Mouse (Mus musculus): ENCODE data around the gene Prim1. TPM values are rescaled to one million over a fixed set of nuclear protein-coding genes. Genes with fewer than 3 reads are reported as not detected.

The Prim1 gene
- total and polyA plus RNA-seq, 2 experiments from 2014 or later = 30.1 to 33.6 TPM

DNA sequence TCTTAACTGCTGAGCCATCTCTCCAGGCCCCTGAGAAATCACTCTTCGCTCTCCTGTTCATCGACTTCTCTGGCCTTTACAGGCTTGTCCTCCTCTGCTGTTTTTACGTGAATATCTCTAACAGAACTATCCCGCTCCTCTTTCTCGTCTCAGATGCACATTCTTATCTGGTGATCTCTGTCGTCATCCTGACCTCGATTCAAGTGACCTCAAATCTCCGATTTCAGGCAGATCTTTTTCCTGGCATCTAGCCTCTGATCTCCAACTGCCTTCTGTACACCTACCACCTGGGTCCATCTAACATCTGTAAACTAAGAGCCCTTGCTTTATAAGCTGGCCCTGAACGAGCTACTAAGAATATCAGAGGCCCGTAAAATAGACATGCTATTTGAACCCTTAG lies 10.1 kb upstream of the Prim1 start:
- no peaks in the 10 kb centered on the region for H3K27me3 ChIP-seq (ENCODE audit: insufficient read depth, low read length)
- H3K4me3 ChIP-seq (ENCODE audit: low read depth, low read length) = no peak overlapping the region
- H3K36me3 ChIP-seq (ENCODE audit: insufficient read depth, low read length) = no peaks in the 10 kb centered on the region
- no peaks in the 10 kb centered on the region for H3K4me1 ChIP-seq (ENCODE audit: insufficient read depth, low read length)
- ATAC-seq (ENCODE audit: low FRiP score) (no peak), DNase-seq (ENCODE audit: low spot score) (no peak)
- WGBS = 87% methylated on average over 10 of the region's 10 CpGs
- TF ChIP-seq CTCF (IDR thresholded peaks at IDR 0.05) = no peak
- H3K27ac ChIP-seq (ENCODE audit: low read depth, low read length) = no peak overlapping the region
- no peak overlapping the region for H3K9ac ChIP-seq (replicated peaks; ENCODE audit: low read length, poor library complexity, severe bottlenecking)
- H3K4me2 ChIP-seq (ENCODE audit: low read depth, low read length, poor library complexity, severe bottlenecking) = no peak overlapping the region
- no peaks in the 10 kb centered on the region for H3K9me3 ChIP-seq (ENCODE audit: low read length)

DNA sequence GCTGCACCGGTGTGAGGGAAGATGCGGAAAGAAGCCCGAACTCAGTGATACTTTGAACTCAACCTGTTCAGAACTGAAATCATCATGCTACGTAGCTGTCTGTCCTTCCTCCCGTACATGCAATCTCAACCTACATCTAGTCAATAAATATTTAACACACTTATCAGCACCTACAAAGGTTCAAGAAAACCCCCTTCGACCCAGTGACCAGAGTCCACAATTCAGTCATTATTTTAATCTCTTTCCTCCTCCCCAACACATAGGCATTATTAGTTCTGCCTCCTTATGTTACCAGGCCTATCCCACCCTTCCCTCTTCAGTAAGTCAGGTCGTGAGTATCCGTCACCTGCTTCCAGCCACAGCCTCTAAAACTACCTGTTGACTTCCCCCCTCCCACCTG lies 9.5 kb upstream of the Prim1 start:
- 91% methylated on average over 8 of the region's 8 CpGs for whole genome bisulfite sequencing
- H3K4me1 ChIP-seq (ENCODE audit: insufficient read depth, low read length) = no peaks in the 10 kb centered on the region
- no peak for TF ChIP-seq CTCF (IDR thresholded peaks at IDR 0.05)
- DNase-seq (ENCODE audit: low spot score) (no peak), ATAC-seq (ENCODE audit: low FRiP score) (no peak)
- no peaks in the 10 kb centered on the region for H3K36me3 ChIP-seq (ENCODE audit: insufficient read depth, low read length)
- no peak overlapping the region for H3K9ac ChIP-seq (replicated peaks; ENCODE audit: low read length, poor library complexity, severe bottlenecking)
- no peak overlapping the region for H3K4me2 ChIP-seq (ENCODE audit: low read depth, low read length, poor library complexity, severe bottlenecking)
- H3K27me3 ChIP-seq (ENCODE audit: insufficient read depth, low read length) = no peaks in the 10 kb centered on the region
- H3K27ac ChIP-seq (ENCODE audit: low read depth, low read length) = no peak overlapping the region
- no peak overlapping the region for H3K4me3 ChIP-seq (ENCODE audit: low read depth, low read length)
- no peaks in the 10 kb centered on the region for H3K9me3 ChIP-seq (ENCODE audit: low read length)

DNA sequence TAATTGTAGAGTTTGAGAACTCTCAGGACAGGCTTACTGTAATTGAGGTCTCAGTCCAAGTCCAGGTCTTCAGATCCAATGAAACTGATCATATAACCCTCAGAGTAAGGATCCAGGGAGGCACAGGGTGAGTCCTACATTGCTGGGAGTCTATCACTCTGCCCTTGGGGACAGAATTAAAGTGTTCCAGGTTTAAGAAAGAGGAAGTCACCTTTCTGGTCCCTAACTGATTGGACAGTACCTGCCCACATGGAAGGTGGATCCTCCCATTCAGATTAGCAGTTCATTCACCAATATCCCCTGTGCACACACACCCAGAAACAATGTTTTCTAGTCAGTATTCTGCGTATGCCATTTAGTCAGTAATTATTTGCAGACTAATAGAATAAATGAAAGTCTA lies 7.5 kb upstream of the Prim1 start, which contains the start of gene Hsd17b6:
Hsd17b6 (minus strand) TSS at position 166 of the 400 bp plus-strand sequence.
- no peak for TF ChIP-seq CTCF (IDR thresholded peaks at IDR 0.05)
- WGBS = 92% methylated on average over 1 of the region's 1 CpGs
- Histone ChIP-seq H3K36me3 (ENCODE audit: insufficient read depth, low read length) (no peaks in the 10 kb centered on the region), H3K27ac (ENCODE audit: low read depth, low read length) (no peak within 1 kb of the TSS), H3K4me2 (ENCODE audit: low read depth, low read length, poor library complexity, severe bottlenecking) (no peak within 1 kb of the TSS), H3K9ac (replicated peaks; ENCODE audit: low read length, poor library complexity, severe bottlenecking) (no peak within 1 kb of the TSS), H3K27me3 (ENCODE audit: insufficient read depth, low read length) (no peaks in the 10 kb centered on the region), H3K9me3 (ENCODE audit: low read length) (no peaks in the 10 kb centered on the region), H3K4me1 (ENCODE audit: insufficient read depth, low read length) (no peaks in the 10 kb centered on the region), H3K4me3 (ENCODE audit: low read depth, low read length) (no peak within 1 kb of the TSS)
- ATAC-seq (ENCODE audit: low FRiP score) (no peak), DNase-seq (ENCODE audit: low spot score) (no peak)

DNA sequence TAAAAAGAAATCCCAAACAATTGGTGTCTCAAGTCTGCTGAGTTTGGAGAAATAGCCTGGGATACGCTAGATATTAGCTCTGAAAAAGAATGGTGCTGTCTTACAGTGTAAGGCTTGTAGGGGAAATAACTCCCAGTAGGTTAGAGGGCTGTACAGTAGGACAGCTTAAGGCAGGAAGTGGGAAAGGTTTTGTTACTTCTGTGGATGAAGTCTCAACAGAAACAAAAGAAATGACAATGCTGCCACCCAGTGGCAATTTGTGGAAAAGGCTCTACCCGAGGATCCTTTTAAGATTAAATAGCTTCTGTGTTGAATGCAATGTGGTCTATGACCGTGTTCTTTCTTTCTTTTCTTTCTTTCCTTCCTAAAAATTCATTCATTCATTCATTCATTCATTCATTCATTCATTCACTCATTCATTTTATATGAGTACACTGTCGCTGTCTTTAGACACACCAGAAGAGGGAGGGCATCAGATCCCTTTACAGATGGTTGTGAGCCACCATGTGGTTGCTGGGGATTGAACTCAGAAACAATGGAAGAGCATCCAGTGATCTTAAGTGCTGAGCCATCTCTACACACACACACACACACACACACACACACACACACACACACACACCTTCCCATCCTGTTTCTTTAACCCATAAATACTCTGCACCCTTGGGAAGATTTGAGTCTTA lies 6.6 kb upstream of the Prim1 start:
- peak; percentile 87 for TF ChIP-seq CTCF (IDR thresholded peaks at IDR 0.05)

DNA sequence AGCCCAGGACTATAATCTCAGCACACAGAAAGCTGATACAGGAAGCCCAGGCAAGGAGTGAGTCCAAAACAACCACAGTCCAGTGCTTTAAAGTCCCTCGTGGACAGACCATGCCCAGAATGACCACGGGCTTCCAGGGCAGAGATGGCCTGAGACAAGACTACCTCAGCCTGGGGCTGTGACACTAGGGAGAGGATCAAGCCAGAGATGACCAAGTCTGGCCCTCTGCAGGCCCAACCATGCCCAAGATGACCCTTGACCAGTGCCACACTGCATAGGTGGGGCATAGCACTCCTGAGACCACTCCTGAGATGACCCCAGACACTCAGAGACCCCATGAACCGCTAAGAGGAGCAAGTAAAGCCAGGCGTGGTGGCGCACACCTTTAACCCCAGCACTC lies 5.2 kb upstream of the Prim1 start:
- H3K4me3 ChIP-seq (ENCODE audit: low read depth, low read length) = no peak overlapping the region
- WGBS = 77% methylated on average over 5 of the region's 5 CpGs
- no peak overlapping the region for H3K9ac ChIP-seq (replicated peaks; ENCODE audit: low read length, poor library complexity, severe bottlenecking)
- H3K4me1 ChIP-seq (ENCODE audit: insufficient read depth, low read length) = no peaks in the 10 kb centered on the region
- no peak overlapping the region for H3K27ac ChIP-seq (ENCODE audit: low read depth, low read length)
- H3K27me3 ChIP-seq (ENCODE audit: insufficient read depth, low read length) = no peaks in the 10 kb centered on the region
- no peaks in the 10 kb centered on the region for H3K36me3 ChIP-seq (ENCODE audit: insufficient read depth, low read length)
- DNase-seq (ENCODE audit: low spot score) (no peak), ATAC-seq (ENCODE audit: low FRiP score) (no peak)
- H3K9me3 ChIP-seq (ENCODE audit: low read length) = no peaks in the 10 kb centered on the region
- no peak for TF ChIP-seq CTCF (IDR thresholded peaks at IDR 0.05)
- H3K4me2 ChIP-seq (ENCODE audit: low read depth, low read length, poor library complexity, severe bottlenecking) = no peak overlapping the region

More for the DNA sequence above, 6.6 kb upstream of the Prim1 start:
- H3K4me1 ChIP-seq (ENCODE audit: insufficient read depth, low read length) = no peaks in the 10 kb centered on the region
- H3K4me3 ChIP-seq (ENCODE audit: low read depth, low read length) = no peak overlapping the region
- no peaks in the 10 kb centered on the region for H3K27me3 ChIP-seq (ENCODE audit: insufficient read depth, low read length)
- 0 out of 2 replicates have a peak, but pooled peaks have one; percentile 44 for ATAC-seq (ENCODE audit: low FRiP score)
- DNase-seq (ENCODE audit: low spot score) = peak; percentile 90
- H3K9me3 ChIP-seq (ENCODE audit: low read length) = no peaks in the 10 kb centered on the region
- H3K36me3 ChIP-seq (ENCODE audit: insufficient read depth, low read length) = no peaks in the 10 kb centered on the region
- 5% methylated on average over 4 of the region's 4 CpGs for WGBS
- H3K27ac ChIP-seq (ENCODE audit: low read depth, low read length) = no peak overlapping the region
- H3K4me2 ChIP-seq (ENCODE audit: low read depth, low read length, poor library complexity, severe bottlenecking) = no peak overlapping the region
- no peak overlapping the region for H3K9ac ChIP-seq (replicated peaks; ENCODE audit: low read length, poor library complexity, severe bottlenecking)

DNA sequence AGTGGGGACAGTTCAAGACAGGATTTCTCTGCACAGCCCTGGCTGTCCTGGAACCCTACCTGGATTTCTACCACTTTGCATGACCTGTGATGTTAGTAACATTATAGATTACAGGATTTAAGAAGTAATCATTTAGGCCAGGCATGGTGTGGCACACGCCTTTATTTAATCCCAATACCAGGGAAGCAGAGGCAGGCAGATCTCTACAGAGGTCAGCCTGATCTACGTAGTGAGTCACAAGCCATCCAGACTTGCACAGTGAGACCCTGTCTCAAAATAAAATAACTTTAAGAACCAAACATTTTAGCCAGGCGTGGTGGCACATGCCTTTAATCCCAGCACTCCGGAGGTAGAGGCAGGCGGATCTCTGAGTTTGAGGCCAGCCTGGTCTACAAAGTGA lies 7.2 kb downstream of the Prim1 start:
- Histone ChIP-seq H3K4me1 (ENCODE audit: insufficient read depth, low read length) (no peaks in the 10 kb centered on the region), H3K27me3 (ENCODE audit: insufficient read depth, low read length) (no peaks in the 10 kb centered on the region), H3K9me3 (ENCODE audit: low read length) (no peaks in the 10 kb centered on the region), H3K36me3 (ENCODE audit: insufficient read depth, low read length) (peaks cover 24% of the 10 kb centered on the region), H3K4me3 (ENCODE audit: low read depth, low read length) (no peak overlapping the region), H3K27ac (ENCODE audit: low read depth, low read length) (no peak overlapping the region), H3K4me2 (ENCODE audit: low read depth, low read length, poor library complexity, severe bottlenecking) (no peak overlapping the region), H3K9ac (replicated peaks; ENCODE audit: low read length, poor library complexity, severe bottlenecking) (no peak overlapping the region)
- no peak for TF ChIP-seq CTCF (IDR thresholded peaks at IDR 0.05)
- WGBS = 98% methylated on average over 5 of the region's 5 CpGs
- DNase-seq (ENCODE audit: low spot score) (no peak), ATAC-seq (ENCODE audit: low FRiP score) (no peak)

Measured in midbrain, postnatal 0 days (tissue).